Mouse (Mus musculus) hindlimb bud, embryonic 11.5 days (tissue): ENCODE measurements at regions not wholly inside any gene's neighbourhood (a gene's known extent, or its start where the extent isn't known, plus 50 kb on each side); places are given as distances from the start of the nearest gene placed in this dataset.
"Not testable (repeated sequence)": the region's sequence is repeated elsewhere in the genome, so short reads cannot be mapped to it uniquely, and the experiment has no call there.

Source experiments
- DNase-seq: peaks from one replicate; pipeline ENCODE4 v3.0.0-alpha.2; 2012; ENCODE audit warnings: low read depth, low spot score; ENCODE audit errors: extremely low spot score

GRCm38 (mm10) chr16:51169294-51169693 lies 578.3 kb upstream of the Ccdc54 start:
- no peak for DNase-seq

GRCm38 (mm10) chr16:51160768-51161167 lies 569.8 kb upstream of the Ccdc54 start:
- DNase-seq, result no peak

GRCm38 (mm10) chr16:51138575-51138974 lies 547.6 kb upstream of the Ccdc54 start:
- DNase-seq, result no peak

GRCm38 (mm10) chr16:51119835-51120234 lies 528.9 kb upstream of the Ccdc54 start:
- no peak for DNase-seq

- no peak for DNase-seq
Measured at GRCm38 (mm10) chr16:51118365-51118764, 527.4 kb upstream of the Ccdc54 start.

- no peak for DNase-seq
Measured at GRCm38 (mm10) chr16:51117836-51118235, 526.9 kb upstream of the Ccdc54 start.

GRCm38 (mm10) chr16:51109864-51110263 lies 518.9 kb upstream of the Ccdc54 start:
- DNase-seq, result no peak

- DNase-seq, result no peak
Measured at GRCm38 (mm10) chr16:51107421-51107820, 516.5 kb upstream of the Ccdc54 start.

GRCm38 (mm10) chr16:51086556-51086955 lies 495.6 kb upstream of the Ccdc54 start:
- peak; percentile 26 for DNase-seq

GRCm38 (mm10) chr16:51080146-51080545 lies 489.2 kb upstream of the Ccdc54 start:
- DNase-seq, result no peak

GRCm38 (mm10) chr16:51048650-51049049 lies 457.7 kb upstream of the Ccdc54 start:
- no peak for DNase-seq

- DNase-seq, result no peak
Measured at GRCm38 (mm10) chr16:51048169-51048568, 457.2 kb upstream of the Ccdc54 start.

- no peak for DNase-seq
Measured at GRCm38 (mm10) chr16:51041311-51041710, 450.4 kb upstream of the Ccdc54 start.

- no peak for DNase-seq
Measured at GRCm38 (mm10) chr16:51002876-51003275, 411.9 kb upstream of the Ccdc54 start.

- no peak for DNase-seq
Measured at GRCm38 (mm10) chr16:50964395-50964794, 373.4 kb upstream of the Ccdc54 start.

- DNase-seq, result no peak
Measured at GRCm38 (mm10) chr16:50944091-50944490, 353.1 kb upstream of the Ccdc54 start.

- DNase-seq, result not testable (repeated sequence)
Measured at GRCm38 (mm10) chr16:50943581-50943980, 352.6 kb upstream of the Ccdc54 start.

- DNase-seq, result no peak
Measured at GRCm38 (mm10) chr16:50942291-50942690, 351.3 kb upstream of the Ccdc54 start.

GRCm38 (mm10) chr16:50939316-50939715 lies 348.4 kb upstream of the Ccdc54 start:
- DNase-seq, result no peak

GRCm38 (mm10) chr16:50907732-50908131 lies 316.8 kb upstream of the Ccdc54 start:
- no peak for DNase-seq

GRCm38 (mm10) chr16:50899151-50899550 lies 308.2 kb upstream of the Ccdc54 start:
- no peak for DNase-seq

GRCm38 (mm10) chr16:50877926-50878325 lies 287.0 kb upstream of the Ccdc54 start:
- no peak for DNase-seq

- DNase-seq, result no peak
Measured at GRCm38 (mm10) chr16:50871318-50871717, 280.4 kb upstream of the Ccdc54 start.

GRCm38 (mm10) chr16:50863565-50863964 lies 272.6 kb upstream of the Ccdc54 start:
- DNase-seq, result no peak
